Mouse (Mus musculus) c-Kit-positive CD71-positive TER-119-negative erythroid progenitor cells, embryonic 14.5 days (primary cell): Measurements from ENCODE around the gene Ccl28.
"Not testable (repeated sequence)": the region's sequence is repeated elsewhere in the genome, so short reads cannot be mapped to it uniquely, and the experiment has no call there.

Experiments
- DNase-seq: peaks from one replicate; pipeline ENCODE4 v3.0.0-alpha.2; 2013; ENCODE audit warnings: low read depth

Ccl28 gene

DNA sequence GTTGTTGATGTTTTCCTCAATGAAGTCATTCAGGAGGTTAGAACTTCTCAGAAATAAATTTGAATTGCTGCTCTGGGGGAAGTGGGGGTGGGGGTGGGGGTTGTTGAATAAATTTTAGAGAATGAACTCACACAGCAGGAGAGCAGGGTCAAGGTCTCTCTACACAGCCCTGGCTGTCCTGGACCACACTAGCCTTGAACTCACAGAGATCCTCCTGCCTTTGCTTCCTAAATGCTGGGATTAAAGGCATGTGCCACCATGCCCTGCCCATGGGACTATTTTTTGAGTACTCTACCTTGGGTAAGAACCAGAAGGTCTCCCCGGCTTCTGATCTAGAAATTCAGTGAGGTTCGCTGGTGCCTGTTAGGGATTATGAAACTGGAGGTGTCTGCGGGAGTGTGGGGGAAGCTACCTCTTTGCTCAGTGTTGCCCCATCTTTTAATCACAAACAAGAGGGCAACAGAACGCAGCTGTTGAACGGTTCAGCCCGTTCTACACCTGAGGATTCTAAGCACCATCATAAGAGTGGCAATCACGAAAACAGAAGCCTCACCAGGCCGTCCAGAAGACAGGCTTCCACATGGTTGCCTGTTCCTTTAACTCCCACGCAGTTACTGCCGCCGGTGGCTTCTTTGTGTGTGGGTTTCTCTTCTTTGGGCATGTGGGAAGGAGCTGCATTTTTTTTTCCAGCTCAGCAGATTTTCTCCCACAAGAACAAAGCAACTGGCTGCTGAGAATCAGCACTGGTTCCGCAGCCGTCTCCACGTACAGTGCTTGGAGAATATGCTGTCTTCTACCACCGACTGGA, 25.5 kb downstream of the Ccl28 start:
- DNase-seq, result no peak

DNA sequence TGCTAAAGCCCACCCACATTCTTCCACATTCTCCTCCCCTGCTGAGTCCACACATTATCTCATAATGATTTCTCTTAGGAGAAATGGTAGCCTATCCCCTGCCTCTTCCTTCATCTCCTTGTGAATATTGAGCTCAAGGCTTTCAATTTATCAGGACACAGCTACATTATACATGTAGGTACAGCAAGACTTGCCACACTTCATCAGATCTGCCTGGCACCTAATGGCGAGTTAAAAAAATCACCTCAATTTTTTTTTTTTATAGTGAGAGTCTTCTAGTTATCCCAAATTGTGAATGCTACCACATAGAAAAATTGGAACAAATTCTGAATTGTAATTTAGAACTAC, 26.1 kb downstream of the Ccl28 start:
- DNase-seq, result no peak

DNA sequence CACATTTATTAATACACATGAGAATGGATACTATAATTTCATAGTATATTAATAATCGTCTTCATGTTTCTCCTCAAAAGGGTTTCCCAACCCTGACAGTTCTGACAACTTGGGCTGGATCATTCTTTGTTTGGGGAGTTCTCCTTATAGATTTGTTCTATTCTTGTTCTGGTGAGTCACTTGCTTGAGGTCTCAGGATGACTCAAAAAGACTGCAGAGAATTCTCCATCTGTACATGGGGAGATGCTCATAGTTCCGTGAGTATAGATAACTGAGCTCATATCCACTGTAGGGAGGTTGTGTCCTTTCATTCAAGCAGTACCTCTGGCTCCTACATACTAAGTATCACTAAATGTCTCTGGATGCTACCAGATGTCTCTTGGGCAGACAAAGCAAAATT, 31.1 kb downstream of the Ccl28 start:
- no peak for DNase-seq

DNA sequence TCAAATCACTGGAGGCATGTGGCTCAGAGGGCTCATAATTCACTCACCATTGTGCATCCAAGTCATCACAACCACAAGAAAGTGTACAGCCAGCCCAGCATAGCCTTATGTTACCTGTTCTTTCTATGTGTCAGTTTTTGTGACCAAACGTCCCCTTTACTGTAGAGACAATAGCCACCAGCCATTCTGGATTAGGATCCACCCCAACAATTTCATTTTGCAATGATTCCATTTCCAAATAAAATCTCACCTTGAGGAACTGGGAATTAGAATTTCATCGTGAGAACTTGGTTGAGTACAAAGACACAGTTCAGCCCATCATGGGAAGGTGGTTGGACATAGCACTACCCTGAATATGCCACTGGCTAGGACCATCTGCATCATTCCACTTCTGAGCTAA, 32.6 kb downstream of the Ccl28 start:
- no peak for DNase-seq

DNA sequence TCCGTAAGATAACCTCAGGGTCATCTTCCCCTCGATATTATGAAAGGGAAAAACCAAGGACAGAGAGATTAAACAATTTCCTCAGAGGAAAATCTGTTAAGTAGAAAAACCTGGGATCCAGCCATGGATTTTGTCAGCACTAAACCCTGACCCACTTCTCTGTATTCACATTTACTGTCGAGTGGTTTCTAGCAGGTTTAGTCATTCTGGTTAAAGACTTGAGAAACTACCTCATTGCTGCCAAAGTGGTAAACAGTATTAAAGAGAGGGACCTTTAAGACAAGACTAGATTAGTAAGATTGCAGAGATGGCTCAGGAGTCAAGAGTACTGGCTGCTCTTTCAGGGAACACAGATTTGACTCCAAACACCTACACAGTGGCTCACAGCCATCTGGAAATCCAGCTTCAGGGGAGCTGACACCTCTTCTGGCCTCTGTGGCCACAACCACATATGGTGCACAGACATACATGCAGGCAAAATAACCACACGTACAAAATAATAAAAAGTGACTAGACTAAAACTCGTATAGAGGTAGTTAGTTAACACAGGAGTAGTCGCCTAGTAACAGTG, 33.3 kb downstream of the Ccl28 start:
- no peak for DNase-seq

DNA sequence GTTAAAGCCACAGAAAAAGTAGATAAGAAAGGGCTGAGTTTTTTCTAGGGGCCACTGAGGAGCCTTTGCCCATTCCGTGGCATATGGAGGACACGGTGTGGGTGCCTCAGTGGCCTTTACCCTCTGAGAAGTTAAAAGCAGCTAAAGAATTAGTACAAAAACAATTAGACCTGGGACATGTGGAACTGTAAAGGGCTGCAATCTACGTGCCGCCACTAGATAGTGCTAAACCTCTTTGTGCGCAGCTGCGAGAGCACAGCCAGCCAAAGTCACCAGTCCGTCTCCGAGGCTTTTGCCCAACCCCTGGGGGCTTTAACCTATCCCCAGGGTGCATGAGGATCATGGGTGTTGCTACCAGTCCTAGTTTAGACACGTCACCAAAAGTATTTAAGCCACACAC, 37.8 kb downstream of the Ccl28 start:
- not testable (repeated sequence) for DNase-seq

DNA sequence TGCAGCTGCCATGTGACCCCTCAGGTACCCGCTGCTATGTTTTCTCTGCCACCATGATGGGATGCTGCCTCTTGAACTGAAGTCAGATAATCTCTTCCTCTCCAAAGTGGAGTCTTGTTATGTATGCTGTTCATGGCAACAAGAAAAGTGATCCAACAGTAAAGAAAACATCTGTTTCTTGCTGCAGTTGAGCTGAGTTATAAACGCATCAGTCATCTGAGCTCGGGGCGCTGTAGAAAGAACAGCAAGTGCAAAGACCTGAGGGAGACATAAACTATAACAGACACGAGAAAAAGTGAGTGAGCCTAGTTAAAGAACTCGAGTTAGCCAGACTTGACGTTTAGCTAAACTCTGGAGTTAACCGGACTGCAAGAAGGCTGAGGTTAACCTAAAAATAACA, 55.2 kb downstream of the Ccl28 start:
- DNase-seq, result no peak

DNA sequence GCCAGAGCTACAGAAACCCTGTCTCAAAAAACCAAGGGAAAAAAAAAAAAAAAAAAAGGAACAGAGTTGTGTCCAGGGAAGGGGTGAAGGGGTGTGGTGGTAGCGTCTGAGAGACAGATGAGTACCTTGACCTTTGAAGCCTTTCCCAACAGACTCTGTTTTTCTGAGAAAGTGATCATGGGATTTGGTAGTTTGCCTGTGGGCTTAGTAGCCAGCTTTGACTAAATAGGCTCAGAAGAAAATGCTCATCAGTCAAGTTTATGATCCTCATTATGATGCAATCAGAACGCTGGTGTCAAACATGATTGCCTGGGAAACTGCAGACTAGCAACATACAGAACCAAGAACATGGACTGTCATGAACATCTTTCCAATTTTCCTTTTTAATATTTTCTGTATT, 56.1 kb downstream of the Ccl28 start:
- no peak for DNase-seq

DNA sequence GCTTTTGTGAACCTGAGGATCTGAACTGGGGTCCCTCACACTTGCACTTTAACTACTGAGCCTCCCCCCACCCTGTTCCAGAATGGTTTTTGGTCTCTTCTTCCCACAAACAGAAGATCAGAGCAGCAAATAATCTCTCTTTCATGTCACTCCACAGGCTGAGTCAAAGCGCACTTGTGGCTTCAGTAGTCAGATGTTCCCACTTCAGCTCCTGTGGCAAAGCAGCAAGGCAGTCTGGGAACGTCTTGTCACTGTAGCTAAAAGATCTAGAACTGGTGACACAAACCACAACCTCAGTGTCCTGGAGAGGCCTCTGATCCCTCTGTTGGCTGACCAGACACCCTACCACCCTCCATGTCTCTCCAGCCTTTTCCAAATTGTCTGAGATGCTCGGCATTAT, 57.5 kb downstream of the Ccl28 start:
- DNase-seq, result no peak

DNA sequence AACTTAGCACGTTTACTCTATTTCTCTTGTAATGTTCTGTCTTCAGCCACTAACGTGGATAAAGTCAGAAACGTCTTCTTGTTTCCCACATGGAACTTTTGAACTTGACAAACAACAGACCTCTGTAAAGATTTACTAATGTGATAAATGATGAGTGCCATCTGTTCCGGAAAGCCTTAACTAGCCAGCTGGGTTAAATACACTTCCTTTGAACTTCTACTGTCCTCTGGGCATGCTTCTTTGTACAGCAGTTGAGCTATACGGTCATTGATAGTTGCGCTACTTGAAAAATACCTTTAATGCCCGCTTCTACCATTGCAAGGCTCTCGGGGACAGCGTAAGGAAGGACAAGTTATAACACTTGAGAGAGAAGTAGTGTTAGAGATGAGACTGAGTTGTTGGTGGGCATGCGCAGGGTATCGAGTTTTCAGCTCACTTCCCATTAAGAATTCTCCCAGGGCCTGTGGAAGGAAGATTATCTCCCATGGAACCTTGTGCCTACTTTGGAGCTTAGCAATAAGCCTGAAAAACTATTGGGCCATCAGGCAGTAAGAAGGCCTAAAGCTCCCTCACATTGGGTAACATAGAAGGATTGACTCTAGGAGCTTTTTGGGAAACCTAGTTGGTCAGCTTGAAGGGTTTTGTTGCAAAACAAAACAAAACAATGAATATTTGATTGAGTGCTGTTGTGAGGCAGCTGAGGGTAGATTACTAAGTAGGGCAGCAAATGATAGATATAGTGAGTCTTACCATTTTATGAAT, 61.0 kb downstream of the Ccl28 start:
- no peak for DNase-seq

DNA sequence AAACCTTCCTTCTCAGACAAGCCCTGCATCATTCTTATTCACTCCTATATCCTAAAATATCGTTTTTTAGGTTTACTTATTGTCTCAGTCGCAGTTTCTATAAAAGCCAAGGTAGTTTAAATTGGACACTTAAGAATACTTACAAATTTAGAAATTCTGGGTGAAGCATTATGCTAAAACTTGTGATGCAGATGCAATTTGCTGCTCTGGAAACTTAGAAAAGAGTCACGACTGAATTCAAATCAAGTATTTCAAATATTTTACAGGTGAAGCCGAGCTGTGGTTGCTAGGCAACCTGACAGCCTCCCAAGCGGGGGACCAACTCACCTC, 66.1 kb downstream of the Ccl28 start:
- DNase-seq, result no peak

DNA sequence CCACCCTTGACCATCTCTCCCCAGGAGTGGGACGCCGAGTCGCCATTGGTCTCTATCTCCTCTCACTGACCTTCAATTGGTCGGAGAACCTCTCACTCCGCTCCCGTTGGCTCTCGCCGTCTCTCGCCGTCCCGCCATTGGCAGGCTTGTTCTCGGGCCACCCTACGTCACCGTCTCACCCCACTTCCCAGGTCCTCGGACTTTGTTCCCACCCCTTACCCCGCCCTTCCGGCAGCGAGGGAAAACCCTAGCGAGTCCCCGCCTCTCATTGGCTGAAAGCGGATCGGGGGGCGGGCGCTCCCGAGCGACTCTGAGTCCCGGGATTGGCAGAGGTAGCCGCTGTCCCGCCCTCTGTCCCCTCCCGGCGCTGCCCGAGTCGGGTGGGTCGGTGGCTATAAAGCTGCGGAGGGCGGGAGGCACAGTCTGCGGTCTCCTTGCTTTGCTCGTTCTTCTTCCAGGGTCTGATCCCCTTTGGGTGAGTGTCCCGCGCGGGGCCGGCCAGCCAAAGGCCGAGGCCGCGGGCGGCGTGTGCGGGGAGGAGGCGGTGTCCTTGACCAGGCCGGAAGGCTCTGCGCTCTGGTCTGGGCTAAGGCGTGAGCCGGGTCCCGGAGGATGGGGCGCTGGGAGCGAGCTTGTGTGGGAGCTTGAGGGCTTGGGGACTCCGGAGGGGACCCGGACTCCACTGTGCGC, 66.6 kb downstream of the Ccl28 start, which contains the start of gene Hmgcs1:
TSS of gene Hmgcs1 (plus strand) at position 341 of the 690 bp plus-strand sequence.
- peak; percentile 98 for DNase-seq

DNA sequence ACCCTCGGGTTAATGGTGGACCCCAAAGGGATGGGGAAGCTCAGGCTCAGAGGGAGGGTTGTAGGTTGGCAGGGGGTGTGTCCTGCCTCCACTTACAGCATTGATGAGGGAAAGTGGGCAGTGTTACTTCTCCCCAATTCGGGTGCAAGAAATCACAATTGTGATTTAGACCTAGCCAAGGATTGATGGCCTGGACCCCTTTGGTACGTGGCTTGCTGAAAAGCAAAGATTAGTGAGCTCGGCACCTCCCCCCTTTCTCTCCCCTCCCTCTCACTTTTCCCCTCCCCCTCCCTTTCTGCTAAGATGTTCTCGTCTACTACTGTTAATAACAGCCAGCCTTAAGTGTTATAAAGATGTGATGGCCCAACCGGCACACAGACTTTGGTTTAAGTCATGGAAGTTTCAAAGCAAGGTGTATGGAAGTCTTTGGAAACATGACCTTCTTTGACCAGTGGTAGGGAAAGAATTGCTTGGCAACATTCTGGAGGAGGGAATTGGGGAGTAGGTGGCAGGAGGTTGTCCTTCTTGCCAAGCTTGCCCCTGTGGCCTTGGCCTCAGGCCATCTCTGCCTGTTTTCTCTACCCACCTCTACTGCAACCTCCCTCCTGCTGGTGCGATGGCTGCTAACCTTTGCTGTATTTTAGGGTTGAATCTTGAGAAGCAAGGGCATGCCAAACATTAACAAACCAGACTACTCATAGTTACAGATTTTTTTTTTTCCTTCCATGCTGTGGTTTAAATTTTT, 67.4 kb downstream of the Ccl28 start:
- no peak for DNase-seq

DNA sequence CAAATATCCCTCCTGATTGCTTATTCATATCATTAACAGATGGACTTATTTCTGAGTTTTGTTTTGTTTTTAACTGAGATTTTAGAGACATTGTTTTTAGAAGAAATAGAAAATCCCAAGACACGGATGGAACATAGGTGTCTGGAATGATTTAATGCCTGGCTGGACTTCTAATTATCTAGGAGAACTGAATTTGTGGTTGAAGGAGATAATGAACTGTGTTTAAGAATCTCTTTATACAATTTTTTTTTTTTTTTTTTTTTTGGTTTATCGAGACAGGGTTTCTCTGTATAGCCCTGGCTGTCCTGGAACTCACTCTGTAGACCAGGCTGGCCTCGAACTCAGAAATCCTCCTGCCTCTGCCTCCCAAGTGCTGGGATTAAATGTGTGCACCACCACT, 68.3 kb downstream of the Ccl28 start:
- DNase-seq, result not testable (repeated sequence)

DNA sequence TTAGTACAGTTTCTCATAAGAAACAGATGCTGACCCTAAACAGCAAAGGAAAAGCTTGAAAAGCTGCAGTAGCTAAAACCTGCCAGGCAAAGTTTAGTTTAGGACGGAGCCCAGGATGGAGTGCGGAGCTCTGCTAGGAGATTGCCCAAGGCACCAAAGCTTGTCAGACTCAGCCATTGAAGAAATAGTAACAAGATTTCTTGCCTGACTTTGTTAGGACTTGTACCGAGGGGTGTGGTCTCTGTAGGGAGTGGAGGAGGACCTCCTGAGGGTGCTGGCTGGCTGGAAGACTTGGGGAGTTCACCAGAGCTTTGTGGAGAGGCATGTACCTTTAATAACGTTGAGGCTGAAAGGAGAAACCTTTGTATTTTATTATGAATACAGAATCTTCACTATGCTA, 72.1 kb downstream of the Ccl28 start:
- no peak for DNase-seq

DNA sequence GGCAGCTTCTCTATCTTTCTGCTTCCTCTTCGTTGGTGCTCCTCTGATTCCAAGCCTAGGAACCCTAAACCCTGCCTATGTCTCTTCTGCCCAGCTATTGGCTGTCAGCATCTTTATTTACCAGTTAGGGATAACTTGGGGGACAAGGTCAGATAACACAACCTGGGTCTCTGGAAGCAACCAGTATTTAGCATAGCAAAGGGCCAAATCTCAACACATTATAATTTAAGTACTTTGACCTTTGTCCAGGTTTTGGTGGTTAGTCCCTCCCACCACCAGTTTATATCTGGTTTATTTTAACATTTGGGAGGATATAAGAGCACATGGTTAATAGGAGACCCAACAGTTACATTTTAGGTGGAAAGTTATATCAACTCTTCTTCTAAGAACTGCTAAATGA, 72.9 kb downstream of the Ccl28 start:
- DNase-seq, result no peak

DNA sequence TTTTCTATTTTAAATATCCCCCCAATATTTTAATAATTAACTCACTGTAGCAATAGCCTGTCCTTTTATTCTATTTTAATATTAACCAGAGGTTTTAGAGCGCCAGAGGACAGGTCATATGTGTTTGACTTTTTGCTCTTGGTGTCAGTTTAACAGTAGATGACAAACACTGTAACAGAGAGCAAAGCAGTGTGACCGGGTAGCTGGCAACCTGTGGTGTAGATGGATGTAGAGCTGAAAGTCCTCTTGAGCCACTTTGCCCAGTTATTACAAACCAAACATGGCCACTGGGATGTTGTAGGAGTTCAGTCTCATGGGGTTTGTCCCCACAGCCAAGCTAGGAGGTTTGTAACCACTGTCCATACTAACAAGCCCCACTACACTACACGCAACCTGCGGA, 74.8 kb downstream of the Ccl28 start:
- DNase-seq, result no peak
